Mouse (Mus musculus) limb, embryonic 14.5 days (tissue): Measurements from ENCODE around the gene Tacc3. TPM values are rescaled to one million over a fixed set of nuclear protein-coding genes. Genes with fewer than 3 reads are reported as not detected.

Experiments used
- ATAC-seq: fragments of 200-750 bp; cut with Nextera tagmentation; 2 replicates; pipeline ENCODE4 v1.8.0; 2017; ENCODE audit warnings: low read depth, moderate number of reproducible peaks, moderate TSS enrichment; ENCODE audit not compliant: low FRiP score
- DNase-seq: peaks from one replicate; pipeline ENCODE4 v3.0.0-alpha.2; 2015; ENCODE audit warnings: low spot score
- H3K27ac ChIP-seq: fragments of 300-500 bp; sonication (generic); replicated peaks from 2 replicates; pipeline ENCODE4 v1.5.1; 2014; ENCODE audit warnings: low read depth, mild to moderate bottlenecking, low read length, moderate library complexity, mixed read lengths
- H3K27me3 ChIP-seq: fragments of 300-500 bp; sonication (generic); 2 replicates; pipeline ENCODE4 v1.6.1; 2014; ENCODE audit warnings: low read length, mixed read lengths; ENCODE audit not compliant: control insufficient read depth, insufficient read depth
- H3K36me3 ChIP-seq: fragments of 300-500 bp; sonication (generic); 2 replicates; pipeline ENCODE4 v1.6.1; 2014; ENCODE audit warnings: mild to moderate bottlenecking, low read length, moderate library complexity, mixed read lengths; ENCODE audit not compliant: control insufficient read depth, insufficient read depth
- H3K4me1 ChIP-seq: fragments of 300-500 bp; sonication (generic); 2 replicates; pipeline ENCODE4 v1.6.1; 2014; ENCODE audit warnings: antibody characterized with exemption, low read length, mixed read lengths; ENCODE audit not compliant: control insufficient read depth, insufficient read depth
- H3K4me2 ChIP-seq: fragments of 300-500 bp; sonication (generic); replicated peaks from 2 replicates; pipeline ENCODE4 v1.6.1; 2014; ENCODE audit warnings: low read depth, mild to moderate bottlenecking, low read length, moderate library complexity; ENCODE audit not compliant: severe bottlenecking
- H3K4me3 ChIP-seq: fragments of 300-500 bp; sonication (generic); replicated peaks from 2 replicates; pipeline ENCODE4 v1.5.1; 2014; ENCODE audit warnings: low read length
- H3K9ac ChIP-seq: fragments of 300-500 bp; sonication (generic); 2 replicates; pipeline ENCODE4 v1.6.1; 2014; ENCODE audit warnings: mild to moderate bottlenecking, low read depth, low read length, moderate library complexity; ENCODE audit not compliant: severe bottlenecking
- H3K9me3 ChIP-seq: fragments of 300-500 bp; sonication (generic); 2 replicates; pipeline ENCODE4 v1.6.1; 2016; ENCODE audit warnings: low read length; ENCODE audit not compliant: control insufficient read depth
- POLR2A ChIP-seq: fragments of 200-500 bp; IDR thresholded peaks from 2 replicates; pipeline ENCODE4 v1.8.0; 2012; ENCODE audit warnings: inconsistent platforms, mild to moderate bottlenecking, moderate library complexity, borderline replicate concordance; ENCODE audit not compliant: insufficient read depth, insufficient read length; ENCODE audit errors: extremely low read depth
- WGBS: fragments of 180-500 bp; shearing (Covaris S2); extraction: QIAGEN DNeasy Blood & Tissue Kit; methylation state at CpG from one replicate; pipeline ENCODE4 v1.1.7; 2014; 5-methylcytosine and 5-hydroxymethylcytosine counted together
- polyA plus RNA-seq, 2 experiments: library from polyadenylated mRNA; depleted of rRNA in 1 of 2; stranded (reverse) in 1 of 2; unstranded in 1 of 2; fragments of >200 nt; fragmentation: Nextera tagmentation in 1 of 2; extraction: Ambion mirVana in 1 of 2; gene quantifications; 2 replicates each; pipeline versions ENCODE4 v1.2.1 to v1.2.3; 2012 to 2014

Tacc3 gene
- polyA plus RNA-seq, 2 experiments, result 103 to 147 TPM

- TF ChIP-seq POLR2A, result no peak
- Histone ChIP-seq H3K36me3 (peaks cover 15% of the 10 kb centered on the region), H3K4me3 (no peak overlapping the region), H3K4me1 (peaks cover 5% of the 10 kb centered on the region; the same call in 1 of the 2 replicates), H3K4me2 (no peak overlapping the region), H3K9ac (no peak overlapping the region), H3K27me3 (no peaks in the 10 kb centered on the region), H3K9me3 (no peaks in the 10 kb centered on the region), H3K27ac (no peak overlapping the region)
- no peak for ATAC-seq
- no peak for DNase-seq
- 92% methylated on average over 3 of the region's 3 CpGs for WGBS
Observed at GRCm38 (mm10) chr5:33623766-33624165, 34.2 kb upstream of the Tacc3 start.

GRCm38 (mm10) chr5:33627968-33628367 is 30.0 kb upstream of the Tacc3 start:
- H3K27me3 ChIP-seq, result no peaks in the 10 kb centered on the region
- H3K4me3 ChIP-seq, result peak overlapping the region; percentile 80
- peaks cover 12% of the 10 kb centered on the region; the same call in 1 of the 2 replicates for H3K4me1 ChIP-seq
- WGBS, result 44% methylated on average over 4 of the region's 4 CpGs
- no peak for ATAC-seq
- no peak overlapping the region for H3K27ac ChIP-seq
- peak overlapping the region; percentile 74 for H3K4me2 ChIP-seq
- no peak overlapping the region for H3K9ac ChIP-seq
- peaks cover 11% of the 10 kb centered on the region for H3K36me3 ChIP-seq
- H3K9me3 ChIP-seq, result no peaks in the 10 kb centered on the region
- no peak for DNase-seq
- no peak for TF ChIP-seq POLR2A

- Histone ChIP-seq H3K27me3 (no peaks in the 10 kb centered on the region), H3K27ac (peak overlapping the region; percentile 83), H3K9ac (peak overlapping the region; percentile 82), H3K4me1 (peaks cover 12% of the 10 kb centered on the region; the same call in 1 of the 2 replicates), H3K4me3 (peak overlapping the region; percentile 80), H3K36me3 (peaks cover 4% of the 10 kb centered on the region), H3K9me3 (no peaks in the 10 kb centered on the region), H3K4me2 (peak overlapping the region; percentile 74)
- TF ChIP-seq POLR2A, result no peak
- ATAC-seq (peak; percentile 5; the same call in 1 of the 2 replicates), DNase-seq (peak; percentile 10)
- WGBS, result under 1% methylated on average over 24 of the region's 24 CpGs
Observed at GRCm38 (mm10) chr5:33628820-33629300, 29.1 kb upstream of the Tacc3 start.

- Histone ChIP-seq H3K27ac (peak within 1 kb of the TSS; percentile 83), H3K4me3 (peak within 1 kb of the TSS; percentile 80), H3K9me3 (no peaks in the 10 kb centered on the region), H3K27me3 (no peaks in the 10 kb centered on the region), H3K4me2 (peak within 1 kb of the TSS; percentile 74), H3K36me3 (no peaks in the 10 kb centered on the region), H3K4me1 (peaks cover 12% of the 10 kb centered on the region; the same call in 1 of the 2 replicates), H3K9ac (peak within 1 kb of the TSS; percentile 82)
- ATAC-seq, result peak; percentile 98
- TF ChIP-seq POLR2A, result peak; percentile 97
- WGBS, result under 1% methylated on average over 40 of the region's 99 CpGs
- peak; percentile 98 for DNase-seq
Observed at GRCm38 (mm10) chr5:33629301-33629987, 28.5 kb upstream of the Tacc3 start, which contains the start of the genes Fam53a and Gm9903. TSS of gene Fam53a (minus strand) at chr5:33629635. TSS of gene Gm9903 (plus strand) at chr5:33629925.

- Histone ChIP-seq H3K27me3 (no peaks in the 10 kb centered on the region), H3K36me3 (no peaks in the 10 kb centered on the region), H3K4me1 (peaks cover 12% of the 10 kb centered on the region; the same call in 1 of the 2 replicates), H3K4me2 (peak overlapping the region; percentile 68), H3K9me3 (no peaks in the 10 kb centered on the region), H3K4me3 (peak overlapping the region; percentile 80), H3K9ac (peak overlapping the region; percentile 50), H3K27ac (peak overlapping the region; percentile 70)
- ATAC-seq (no peak), DNase-seq (no peak)
- WGBS, result 3% methylated on average over 9 of the region's 9 CpGs
- no peak for TF ChIP-seq POLR2A
Observed at GRCm38 (mm10) chr5:33630061-33630460, 27.9 kb upstream of the Tacc3 start.
